Mouse (Mus musculus) midbrain, embryonic 16.5 days (tissue): ENCODE measurements around the gene Fhad1. TPM values are rescaled to one million over a fixed set of nuclear protein-coding genes. Genes with fewer than 3 reads are reported as not detected.
A peak's percentile ranks its signal among the peaks of the same experiment; 100 is the strongest.

Experiments
- ATAC-seq: fragments of 200-750 bp; cut with Nextera tagmentation; 2 replicates; pipeline ENCODE4 v1.8.0; 2017; ENCODE audit warnings: moderate TSS enrichment
- H3K27ac ChIP-seq: fragments of 300-500 bp; sonication (generic); 2 replicates; pipeline ENCODE4 v1.5.1; 2014; ENCODE audit warnings: mild to moderate bottlenecking, low read length, mixed read lengths
- H3K27me3 ChIP-seq: fragments of 300-500 bp; sonication (generic); 2 replicates; pipeline ENCODE4 v1.6.1; 2014; ENCODE audit warnings: low read depth, low read length, mixed read lengths; ENCODE audit not compliant: control insufficient read depth, insufficient read depth
- H3K36me3 ChIP-seq: fragments of 300-500 bp; sonication (generic); 2 replicates; pipeline ENCODE4 v1.6.1; 2014; ENCODE audit warnings: mild to moderate bottlenecking, low read length, moderate library complexity, mixed read lengths; ENCODE audit not compliant: control insufficient read depth, insufficient read depth
- H3K4me1 ChIP-seq: fragments of 300-500 bp; sonication (generic); 2 replicates; pipeline ENCODE4 v1.6.1; 2014; ENCODE audit warnings: mild to moderate bottlenecking, low read length, mixed read lengths; ENCODE audit not compliant: control insufficient read depth, insufficient read depth
- H3K4me2 ChIP-seq: fragments of 300-500 bp; sonication (generic); 2 replicates; pipeline ENCODE4 v1.6.1; 2014; ENCODE audit warnings: mild to moderate bottlenecking, low read length, mixed read lengths
- H3K4me3 ChIP-seq: fragments of 300-500 bp; sonication (generic); 2 replicates; pipeline ENCODE4 v1.5.1; 2014; ENCODE audit warnings: low read depth, mild to moderate bottlenecking, low read length, moderate library complexity, mixed read lengths
- H3K9ac ChIP-seq: fragments of 300-500 bp; sonication (generic); 2 replicates; pipeline ENCODE4 v1.6.1; 2014; ENCODE audit warnings: low read depth, low read length, mixed read lengths
- H3K9me3 ChIP-seq: fragments of 300-500 bp; sonication (generic); replicated peaks from 2 replicates; pipeline ENCODE4 v1.6.1; 2014; ENCODE audit warnings: mild to moderate bottlenecking, low read length, mixed read lengths; ENCODE audit not compliant: control insufficient read depth, poor library complexity, severe bottlenecking
- WGBS: fragments of 180-500 bp; shearing (Covaris S2); extraction: QIAGEN DNeasy Blood & Tissue Kit; methylation state at CpG from one replicate; pipeline ENCODE4 v1.1.7; 2014; 5-methylcytosine and 5-hydroxymethylcytosine counted together
- polyA plus RNA-seq: library from polyadenylated mRNA; unstranded; fragments of >200 nt; fragmentation: Nextera tagmentation; extraction: Ambion mirVana; gene quantifications from 2 replicates; pipeline ENCODE4 v1.2.1, GENCODE M21; 2015

The Fhad1 gene
- polyA plus RNA-seq, 1 experiment from 2014 or later = 5.3 TPM

- WGBS = 95% methylated on average over 5 of the region's 5 CpGs
- ATAC-seq = no peak
- Histone ChIP-seq H3K4me3 (no peak overlapping the region), H3K9me3 (no peaks in the 10 kb centered on the region), H3K27ac (no peak overlapping the region), H3K36me3 (peaks cover under 1% of the 10 kb centered on the region; the same call in 1 of the 2 replicates), H3K9ac (no peak overlapping the region), H3K4me1 (peaks cover 10% of the 10 kb centered on the region), H3K27me3 (no peaks in the 10 kb centered on the region), H3K4me2 (no peak overlapping the region)
These were observed 149.9 kb downstream of the Fhad1 start for GRCm38 (mm10) chr4:141865006-141865405.

- Histone ChIP-seq H3K9ac (no peak overlapping the region), H3K4me2 (no peak overlapping the region), H3K27me3 (no peaks in the 10 kb centered on the region), H3K4me3 (no peak overlapping the region), H3K36me3 (peaks cover 3% of the 10 kb centered on the region; the same call in 1 of the 2 replicates), H3K4me1 (peaks cover 10% of the 10 kb centered on the region), H3K27ac (no peak overlapping the region), H3K9me3 (no peaks in the 10 kb centered on the region)
- 98% methylated on average over 8 of the region's 8 CpGs for WGBS
- no peak for ATAC-seq
These were observed 150.4 kb downstream of the Fhad1 start for GRCm38 (mm10) chr4:141864506-141864905.

- ATAC-seq = no peak
- Histone ChIP-seq H3K4me1 (peaks cover 10% of the 10 kb centered on the region), H3K27ac (no peak overlapping the region), H3K36me3 (peaks cover 3% of the 10 kb centered on the region; the same call in 1 of the 2 replicates), H3K27me3 (no peaks in the 10 kb centered on the region), H3K4me3 (no peak overlapping the region), H3K9me3 (no peaks in the 10 kb centered on the region), H3K4me2 (no peak overlapping the region), H3K9ac (no peak overlapping the region)
- 87% methylated on average over 7 of the region's 7 CpGs for WGBS
These were observed 151.1 kb downstream of the Fhad1 start for GRCm38 (mm10) chr4:141863726-141864280.

- no peak overlapping the region for H3K9ac ChIP-seq
- no peak overlapping the region for H3K4me2 ChIP-seq
- WGBS = 75% methylated on average over 5 of the region's 5 CpGs
- no peak for ATAC-seq
- peaks cover 3% of the 10 kb centered on the region; the same call in 1 of the 2 replicates for H3K36me3 ChIP-seq
- H3K27ac ChIP-seq = no peak overlapping the region
- no peaks in the 10 kb centered on the region for H3K9me3 ChIP-seq
- peaks cover 10% of the 10 kb centered on the region for H3K4me1 ChIP-seq
- no peaks in the 10 kb centered on the region for H3K27me3 ChIP-seq
- H3K4me3 ChIP-seq = no peak overlapping the region
These were observed 152.0 kb downstream of the Fhad1 start for GRCm38 (mm10) chr4:141862867-141863266.

- peaks cover 3% of the 10 kb centered on the region; the same call in 1 of the 2 replicates for H3K36me3 ChIP-seq
- ATAC-seq = no peak
- 95% methylated on average over 17 of the region's 17 CpGs for WGBS
These were observed 153.1 kb downstream of the Fhad1 start for GRCm38 (mm10) chr4:141861591-141862295.

GRCm38 (mm10) chr4:141860246-141860841 is 154.5 kb downstream of the Fhad1 start:
- 75% methylated on average over 19 of the region's 19 CpGs for WGBS
- Histone ChIP-seq H3K4me1 (no peaks in the 10 kb centered on the region), H3K4me2 (no peak overlapping the region), H3K4me3 (no peak overlapping the region), H3K27ac (no peak overlapping the region), H3K9ac (no peak overlapping the region), H3K36me3 (peaks cover 3% of the 10 kb centered on the region; the same call in 1 of the 2 replicates), H3K9me3 (no peaks in the 10 kb centered on the region), H3K27me3 (no peaks in the 10 kb centered on the region)
- no peak for ATAC-seq

More at GRCm38 (mm10) chr4:141861591-141862295, 153.1 kb downstream of the Fhad1 start:
- Histone ChIP-seq H3K4me3 (no peak overlapping the region), H3K27ac (no peak overlapping the region), H3K9me3 (no peaks in the 10 kb centered on the region), H3K4me2 (no peak overlapping the region), H3K4me1 (0 out of 2 replicates have a peak, but pooled peaks cover 2% of the 10 kb centered on the region), H3K9ac (no peak overlapping the region), H3K27me3 (no peaks in the 10 kb centered on the region)

- no peak for ATAC-seq
- 97% methylated on average over 14 of the region's 14 CpGs for WGBS
- Histone ChIP-seq H3K4me2 (no peak overlapping the region), H3K4me1 (no peaks in the 10 kb centered on the region), H3K9ac (no peak overlapping the region), H3K27me3 (no peaks in the 10 kb centered on the region), H3K27ac (no peak overlapping the region), H3K4me3 (no peak overlapping the region), H3K36me3 (peaks cover 3% of the 10 kb centered on the region; the same call in 1 of the 2 replicates), H3K9me3 (no peaks in the 10 kb centered on the region)
These were observed 155.5 kb downstream of the Fhad1 start for GRCm38 (mm10) chr4:141859351-141859750.

GRCm38 (mm10) chr4:141858501-141858900 is 156.4 kb downstream of the Fhad1 start:
- no peak overlapping the region for H3K27ac ChIP-seq
- no peak overlapping the region for H3K9ac ChIP-seq
- 90% methylated on average over 20 of the region's 20 CpGs for WGBS
- H3K36me3 ChIP-seq = peaks cover 3% of the 10 kb centered on the region; the same call in 1 of the 2 replicates
- no peak overlapping the region for H3K4me3 ChIP-seq
- no peaks in the 10 kb centered on the region for H3K4me1 ChIP-seq
- H3K27me3 ChIP-seq = no peaks in the 10 kb centered on the region
- no peaks in the 10 kb centered on the region for H3K9me3 ChIP-seq
- no peak overlapping the region for H3K4me2 ChIP-seq
- ATAC-seq = no peak

GRCm38 (mm10) chr4:141857422-141857930 is 157.4 kb downstream of the Fhad1 start:
- H3K9me3 ChIP-seq = no peaks in the 10 kb centered on the region
- no peak overlapping the region for H3K4me2 ChIP-seq
- 16% methylated on average over 10 of the region's 10 CpGs for WGBS
- H3K27me3 ChIP-seq = no peaks in the 10 kb centered on the region
- H3K9ac ChIP-seq = no peak overlapping the region
- H3K4me3 ChIP-seq = no peak overlapping the region
- peak; percentile 71 for ATAC-seq
- peaks cover 3% of the 10 kb centered on the region; the same call in 1 of the 2 replicates for H3K36me3 ChIP-seq
- no peak overlapping the region for H3K27ac ChIP-seq
- H3K4me1 ChIP-seq = no peaks in the 10 kb centered on the region
